Mouse (Mus musculus) thymus, adult 18-20 months (tissue): Measurements from ENCODE around the gene Trmo.

Source experiments
- DNase-seq, 2 experiments: peaks; one replicate each; pipeline ENCODE4 v3.0.0; 2022; ENCODE audit warnings: mixed read lengths in 2 of 2

Trmo gene

DNA sequence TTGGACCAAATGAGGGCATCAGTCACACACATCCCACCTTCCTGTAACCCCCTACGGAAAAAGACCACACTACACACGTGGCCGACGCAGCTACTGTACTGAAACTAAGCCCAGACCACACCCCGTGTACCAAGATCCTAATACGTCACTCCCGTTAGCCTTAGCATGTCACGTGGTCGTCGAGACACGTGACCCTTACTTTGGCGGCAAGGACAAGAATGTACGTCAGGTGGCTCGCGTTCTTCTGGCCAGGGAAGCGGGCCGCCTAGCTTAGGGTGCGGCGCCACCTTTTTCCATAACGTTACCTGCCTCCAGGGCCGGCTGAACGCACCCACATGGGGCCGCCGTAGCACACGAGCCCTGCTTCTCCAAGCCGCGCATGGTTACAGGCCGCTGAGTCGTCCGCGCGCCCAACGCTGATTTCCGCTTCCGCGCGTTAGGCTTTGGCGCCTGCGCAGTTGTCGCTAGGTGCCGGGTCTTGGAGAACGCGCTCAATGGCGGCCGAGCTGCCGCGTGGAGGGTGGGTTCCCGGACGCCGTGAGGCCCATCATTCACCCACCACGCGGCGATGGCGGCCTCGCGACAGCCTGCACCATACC is at the start of gene Trmo:
Trmo (minus strand) TSS at position 425 of the 599 bp plus-strand sequence.
- DNase-seq = peak; percentile 85 to 92

DNA sequence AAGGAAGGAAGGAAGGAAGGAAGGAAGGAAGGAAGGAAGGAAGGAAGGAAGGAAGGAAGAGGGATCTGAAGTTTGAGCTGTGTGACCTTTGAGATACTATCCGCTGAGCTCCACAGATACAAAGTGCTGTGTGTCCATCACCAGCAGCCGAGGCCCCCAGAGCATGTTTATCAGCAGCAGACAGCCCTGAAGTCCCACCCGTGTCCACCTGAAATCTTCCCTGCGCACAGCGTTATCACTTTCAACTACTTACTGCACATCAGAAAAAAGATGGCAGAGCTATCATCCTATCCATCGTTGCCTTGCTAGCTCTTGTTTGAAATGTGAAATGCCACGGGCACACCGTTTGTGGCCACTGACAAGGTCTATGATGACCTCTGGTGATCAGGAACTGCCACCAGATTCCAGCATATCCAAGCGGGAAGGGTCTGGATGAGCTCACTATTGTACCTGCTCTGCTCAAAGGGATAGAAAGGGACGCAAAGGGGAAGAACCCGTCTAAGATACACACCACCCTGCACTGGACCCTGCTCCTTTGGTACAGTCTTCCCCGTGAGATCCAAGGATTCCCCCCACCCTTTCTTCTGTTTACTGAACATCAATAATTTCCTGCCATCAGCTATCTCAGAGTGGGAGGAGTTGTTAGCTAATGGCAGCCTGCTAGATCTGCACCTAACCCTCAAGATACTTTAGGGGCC is 43.3 kb upstream of the Trmo start:
- DNase-seq = no peak

DNA sequence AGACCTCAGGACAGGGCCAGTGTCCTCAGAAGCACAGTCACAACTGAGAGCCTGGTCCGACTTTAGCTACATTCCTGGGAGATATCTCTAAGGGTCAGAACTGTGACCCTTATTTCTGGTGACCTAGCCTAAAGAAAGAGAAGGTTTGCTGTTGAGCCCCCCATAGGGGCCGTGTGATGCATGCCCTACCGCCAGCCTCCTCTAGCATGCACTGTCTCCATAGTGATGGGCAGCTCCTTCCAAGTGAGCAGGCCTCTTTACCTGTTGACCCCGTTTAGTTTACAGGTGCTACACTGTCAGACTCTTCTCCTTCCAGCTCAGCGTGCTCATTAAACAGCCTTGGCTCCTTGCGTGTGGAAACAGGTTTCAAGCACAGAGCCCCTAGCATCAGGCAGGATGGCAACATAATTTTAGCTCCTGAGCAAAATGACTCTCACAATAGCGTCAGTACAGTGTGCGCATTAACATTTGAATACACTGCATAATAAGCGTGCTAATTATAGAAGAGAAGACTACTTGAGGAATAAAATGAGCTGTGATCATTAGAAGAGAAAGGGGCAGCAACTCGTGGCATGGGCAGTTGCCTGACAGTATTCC is 39.8 kb upstream of the Trmo start:
- DNase-seq = no peak

DNA sequence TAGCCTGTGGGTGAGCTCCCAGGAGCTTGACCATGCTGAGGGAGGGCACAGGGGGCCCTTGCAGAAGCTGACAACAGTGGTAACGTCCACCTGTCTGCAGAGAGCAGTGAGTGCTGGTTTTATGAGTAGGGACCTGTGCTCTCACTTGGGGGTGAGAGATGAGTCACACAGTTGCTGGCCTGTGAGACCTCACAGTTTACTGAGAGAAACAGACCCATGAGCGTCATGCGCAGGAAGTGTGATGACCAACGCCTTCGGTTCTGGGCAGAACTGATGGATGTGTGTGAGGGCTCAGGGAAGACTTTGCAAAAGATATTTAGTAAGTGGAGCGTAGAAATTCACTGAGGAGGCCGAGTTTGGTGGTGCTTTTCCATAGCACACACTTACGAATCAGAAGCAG is 33.4 kb upstream of the Trmo start:
- no peak for DNase-seq

DNA sequence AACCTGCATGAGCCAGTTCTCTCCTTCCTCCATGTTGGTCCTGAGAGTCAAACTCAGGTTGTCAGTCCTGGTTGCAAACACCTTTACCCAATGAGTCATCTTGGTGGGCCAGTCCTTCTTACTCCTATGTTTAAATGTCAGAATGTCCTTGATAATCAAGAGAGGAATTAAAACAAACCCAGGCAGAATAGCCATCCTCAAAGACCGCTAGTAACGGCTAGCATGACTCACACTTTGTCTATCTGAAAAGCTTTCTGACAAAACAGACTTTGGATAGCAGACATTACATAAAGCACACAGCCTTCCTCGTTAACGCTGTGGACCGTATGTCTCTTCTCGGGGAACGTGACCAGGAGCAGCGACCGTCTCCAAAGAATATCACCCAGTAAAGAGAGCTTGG is 29.6 kb upstream of the Trmo start:
- no peak for DNase-seq

DNA sequence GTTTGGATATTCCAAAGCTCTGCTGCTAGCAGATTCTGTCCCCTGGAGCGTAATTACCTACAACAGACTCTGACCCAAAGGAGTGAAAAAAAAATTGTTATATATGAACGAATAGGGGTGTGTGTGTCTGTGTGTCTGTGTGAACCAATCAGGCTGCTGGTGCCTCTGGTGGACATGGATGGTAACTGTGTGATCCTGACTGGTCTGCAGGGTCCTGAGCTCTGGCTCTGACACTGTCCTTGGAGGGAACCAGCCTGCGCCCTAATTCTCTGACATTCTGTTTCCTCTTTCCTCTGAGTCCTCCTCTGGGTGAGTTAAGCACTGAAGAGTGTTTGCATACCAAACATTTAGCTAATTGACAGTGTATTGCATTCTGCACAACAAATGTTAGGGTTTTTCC is 28.3 kb upstream of the Trmo start:
- no peak for DNase-seq

DNA sequence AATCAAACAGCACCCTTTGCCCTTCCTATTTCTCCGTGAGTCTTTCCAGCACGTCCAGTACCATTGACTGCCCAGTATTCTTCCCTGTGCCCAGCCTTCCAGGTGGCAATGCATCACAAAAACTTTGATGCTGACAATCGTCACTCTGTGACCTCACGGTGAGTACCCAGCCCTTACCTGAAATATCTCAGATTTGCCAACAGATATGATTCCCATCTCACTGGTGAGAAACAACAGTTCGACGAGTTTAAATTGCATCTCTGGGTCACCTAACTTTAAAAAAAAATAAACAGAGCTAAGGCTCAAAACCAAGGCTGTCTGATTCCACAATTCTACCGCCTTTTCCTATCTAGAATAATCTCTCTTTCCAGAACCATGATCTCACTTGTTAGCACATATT is 24.2 kb upstream of the Trmo start, which contains the start of gene Hemgn:
Hemgn (minus strand) TSS at position 101 of the 400 bp plus-strand sequence.
- DNase-seq = no peak

DNA sequence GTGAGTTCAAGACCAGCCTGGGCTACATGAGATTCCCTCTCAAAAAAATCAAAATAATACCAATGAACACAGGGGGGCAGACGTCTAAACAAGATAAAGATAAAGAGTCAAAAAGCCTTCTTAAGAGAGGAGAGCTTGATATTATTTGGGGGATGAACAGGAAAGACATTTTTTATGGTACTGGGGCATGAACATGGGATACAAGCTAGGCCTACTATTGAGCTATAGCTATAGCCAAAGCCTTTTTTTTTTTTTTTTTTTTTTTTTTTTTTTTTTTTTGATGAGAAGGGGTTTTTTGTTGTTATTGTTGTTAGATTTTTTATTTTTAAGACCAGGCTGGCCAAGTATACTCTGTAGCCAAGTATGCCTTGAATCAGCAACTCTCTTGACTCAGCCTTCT is 22.9 kb upstream of the Trmo start:
- no peak for DNase-seq

DNA sequence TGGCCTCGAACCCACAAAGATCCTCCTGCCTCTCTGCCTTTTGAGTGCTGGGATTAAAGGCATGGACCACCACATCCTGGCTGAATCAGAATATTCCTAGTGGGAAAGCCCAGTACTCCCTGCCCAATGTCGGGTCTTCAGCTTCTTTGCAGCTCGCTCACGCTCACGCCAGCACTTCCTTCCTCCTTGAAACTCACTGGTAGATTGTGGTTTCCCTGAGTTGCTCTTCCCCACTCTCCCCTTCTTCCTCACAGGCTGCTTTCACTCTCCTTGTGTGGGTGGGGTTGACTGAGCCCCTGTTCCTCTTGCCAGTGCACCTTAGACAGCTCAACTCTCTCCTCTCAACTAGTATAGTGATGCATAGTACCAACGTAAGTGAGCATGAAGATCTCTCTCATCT is 22.3 kb upstream of the Trmo start:
- DNase-seq = peak; percentile 24 to 67

DNA sequence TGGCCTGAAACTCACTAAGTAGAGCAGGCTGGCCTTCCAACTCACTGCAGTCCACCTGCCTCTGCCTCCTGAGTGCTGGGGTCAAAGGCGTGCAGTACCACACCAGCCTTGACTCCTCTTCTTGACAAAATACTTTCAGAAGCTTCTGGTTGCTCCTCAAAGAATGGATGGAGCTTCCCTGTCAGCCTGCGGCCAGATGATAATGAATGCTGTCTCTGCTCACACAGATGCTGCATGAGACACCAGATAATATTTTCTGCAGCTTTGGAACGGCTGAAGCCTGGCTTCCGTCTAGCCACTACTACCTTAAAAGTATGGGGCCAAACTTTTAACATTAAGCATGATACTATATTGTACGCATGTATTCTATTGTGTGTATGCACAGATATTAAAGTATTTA is 21.4 kb upstream of the Trmo start:
- DNase-seq = no peak

DNA sequence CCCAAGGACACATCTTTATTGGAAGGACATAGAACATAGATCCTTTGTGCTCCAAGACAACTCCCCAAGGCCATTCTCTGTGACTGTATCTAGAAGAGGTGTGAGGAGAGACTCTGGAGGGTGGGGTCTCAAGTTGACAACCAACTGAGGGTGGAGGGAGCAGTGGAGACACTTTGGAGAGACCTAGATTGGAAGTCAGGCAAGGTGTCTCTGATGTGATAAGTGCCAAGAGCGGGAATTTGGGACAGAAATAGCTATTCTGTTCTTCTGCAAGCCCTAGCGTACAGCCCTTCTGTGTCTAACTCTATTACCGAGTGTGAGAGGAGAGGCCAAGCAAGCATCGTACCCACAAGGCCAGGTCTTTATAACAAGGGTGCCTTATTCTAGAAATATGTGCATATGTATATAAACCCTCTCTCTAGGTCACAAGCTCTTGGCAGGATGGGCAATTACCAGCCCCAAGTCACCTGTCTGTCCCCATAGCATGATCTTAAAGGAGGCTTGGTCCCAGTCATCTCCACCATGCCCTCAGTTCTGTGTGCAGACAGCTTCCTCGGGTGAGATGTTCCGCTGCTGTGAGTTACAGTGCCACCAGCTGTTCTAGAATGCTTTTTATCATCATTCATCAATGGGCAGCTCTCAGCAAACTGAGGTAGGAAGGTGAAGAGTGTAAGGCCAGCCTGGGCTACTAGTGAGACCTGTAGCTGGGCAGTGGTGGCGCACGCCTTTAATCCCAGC is 17.9 kb upstream of the Trmo start:
- no peak for DNase-seq

DNA sequence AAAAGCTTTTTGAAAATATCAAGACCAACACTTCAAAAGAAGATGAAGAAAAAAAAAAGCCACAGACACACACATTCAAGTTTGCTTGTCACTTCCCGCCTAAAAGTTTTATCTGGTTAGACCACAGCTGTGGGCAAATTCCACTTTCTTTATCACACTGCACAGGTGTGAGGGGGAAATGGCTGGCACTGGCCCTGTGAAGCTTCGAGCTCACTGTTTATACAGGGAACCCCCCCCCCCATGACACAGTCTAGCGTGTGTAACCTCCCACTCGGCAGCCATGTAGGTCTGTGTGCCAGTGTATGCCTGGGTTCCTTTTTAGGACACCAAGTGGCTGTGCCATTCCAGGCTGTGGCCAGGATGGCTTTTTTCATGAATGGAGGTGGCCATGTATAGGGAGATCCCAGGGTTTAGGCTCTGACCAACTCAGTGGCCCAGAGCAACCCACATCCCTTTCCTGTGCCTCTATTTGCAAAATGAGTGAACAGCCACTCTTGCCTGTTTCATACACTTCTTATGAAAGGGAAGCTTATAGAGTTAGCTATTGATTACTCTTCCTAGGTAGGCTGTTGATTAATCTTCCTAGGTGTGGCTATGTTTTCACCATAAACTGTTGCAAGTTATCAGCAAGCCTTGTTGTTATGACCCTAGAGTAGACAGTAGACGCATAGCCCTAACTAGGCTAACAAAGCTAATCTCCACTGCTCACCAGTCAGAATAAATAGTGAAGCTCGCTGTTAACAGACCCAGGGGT is 15.0 kb upstream of the Trmo start:
- DNase-seq = peak; percentile 55 to 73

DNA sequence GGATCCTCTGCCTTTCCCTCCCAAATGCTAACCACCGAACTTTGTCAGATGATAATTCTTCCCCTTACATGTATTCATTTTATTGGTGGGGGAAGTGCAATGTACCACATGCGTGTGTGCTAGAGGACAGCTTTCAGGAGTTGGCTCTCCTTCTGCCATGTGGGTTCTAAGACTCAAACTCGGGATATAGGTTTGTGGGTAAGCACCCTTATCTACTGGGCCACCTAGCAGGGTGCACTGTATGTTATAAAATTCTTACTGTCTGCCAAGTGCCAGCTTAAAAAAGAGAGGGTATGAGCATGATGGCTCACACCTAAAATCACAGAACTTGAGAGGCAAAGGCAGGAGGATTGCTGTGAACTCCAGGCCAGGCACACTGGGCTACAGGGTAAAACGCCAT is 9.6 kb upstream of the Trmo start:
- no peak for DNase-seq

DNA sequence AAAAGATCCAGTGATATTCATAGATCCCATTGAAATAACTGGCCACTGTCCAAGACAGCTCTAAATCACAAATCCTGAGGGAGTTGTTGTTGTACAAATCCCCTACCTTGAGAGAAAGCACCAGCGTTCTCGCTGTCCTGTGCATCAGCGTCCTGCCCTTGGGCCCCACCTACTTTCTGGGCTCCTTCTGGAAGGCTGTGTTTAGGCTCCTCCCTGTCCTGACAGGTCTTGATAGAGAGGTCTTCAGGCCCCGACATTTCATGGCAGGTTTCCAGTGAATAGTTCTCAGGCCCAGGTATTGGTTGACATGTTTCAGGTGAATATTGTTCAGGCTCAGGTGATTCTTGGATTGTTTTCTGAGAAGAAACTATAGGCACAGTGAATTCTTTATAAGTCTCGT is 6.5 kb upstream of the Trmo start:
- DNase-seq = no peak

DNA sequence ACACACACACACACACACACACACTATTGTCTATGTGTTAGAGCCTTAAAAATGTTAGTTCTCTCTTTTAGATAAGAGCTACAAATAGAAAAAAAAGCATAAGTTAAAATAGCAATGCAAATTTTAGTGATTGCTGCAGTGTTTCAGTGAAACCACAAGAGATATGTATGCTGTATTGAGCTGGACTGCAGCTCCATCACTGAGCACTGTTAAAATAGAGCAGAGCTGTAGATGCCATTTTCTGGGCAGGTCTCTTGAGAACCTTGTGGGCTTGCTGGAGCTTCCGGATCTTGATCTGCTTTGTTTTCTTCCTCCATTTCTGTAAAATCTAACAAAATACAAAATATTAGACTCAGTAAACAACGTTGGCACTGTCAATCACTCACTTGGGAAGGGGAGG is 5.2 kb upstream of the Trmo start:
- DNase-seq = no peak

DNA sequence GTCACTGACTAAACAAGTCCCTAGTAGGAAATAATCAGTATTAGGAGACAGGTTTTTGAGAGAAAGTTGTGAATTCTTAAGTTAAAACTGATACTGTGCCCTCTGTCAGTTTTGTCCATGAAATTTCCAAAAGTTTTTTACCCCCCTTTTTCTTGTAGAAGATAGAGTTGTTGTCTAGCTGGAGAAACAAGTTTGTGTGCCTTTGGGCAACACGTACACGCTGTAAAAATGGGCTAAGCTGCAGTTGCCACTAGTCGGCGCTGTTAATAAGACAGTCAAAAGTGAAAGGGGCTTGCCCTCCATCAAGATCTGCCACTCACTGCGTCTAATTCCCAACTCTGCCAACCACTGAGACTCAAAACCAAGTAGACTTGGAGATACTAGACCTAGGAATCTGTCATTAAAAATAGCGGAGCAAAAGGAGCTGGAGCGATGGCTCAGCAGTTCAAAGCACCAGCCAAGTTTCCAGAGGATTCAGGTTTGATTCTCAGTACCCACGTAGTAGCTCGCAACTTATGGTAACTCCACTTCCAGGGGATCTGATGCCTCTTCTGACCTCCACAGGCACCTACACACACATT is 1.2 kb upstream of the Trmo start:
- DNase-seq = peak; percentile 61 to 80

DNA sequence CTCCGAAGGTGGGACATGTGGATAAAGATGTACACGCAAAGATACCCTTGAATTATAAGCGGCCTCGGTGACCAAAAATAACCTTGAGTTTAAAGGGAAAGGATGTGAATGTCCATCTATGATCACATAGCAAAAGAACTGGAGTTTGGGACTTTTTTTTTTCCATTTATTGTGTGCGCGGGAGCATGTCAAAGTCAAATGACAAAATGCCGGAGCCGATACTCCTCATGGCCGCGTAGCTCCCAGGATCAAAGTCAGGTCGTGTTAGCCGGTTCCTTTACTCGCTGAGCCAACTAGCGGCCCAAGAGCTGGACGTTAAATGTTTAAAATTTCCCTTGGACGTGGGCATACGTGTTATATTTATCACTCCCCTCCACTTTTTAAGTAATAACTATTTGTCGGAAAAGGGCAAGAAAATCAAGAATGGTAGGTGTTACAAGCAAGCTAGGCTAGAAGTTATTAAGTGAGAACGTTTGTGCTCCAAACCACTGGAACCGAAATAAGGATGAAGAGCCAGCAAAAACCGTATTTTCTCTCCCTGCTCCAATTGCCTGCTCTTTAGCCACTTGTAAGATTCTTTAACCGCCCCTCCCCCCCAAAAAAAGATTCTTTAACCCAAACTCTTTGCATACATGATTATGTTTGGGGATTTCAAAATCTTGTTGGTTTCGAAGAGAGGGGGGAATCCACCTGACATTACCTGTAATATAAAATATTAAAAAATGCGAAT is 540 bp upstream of the Trmo start:
- DNase-seq = peak in 1 of 2 experiments; percentile 39

DNA sequence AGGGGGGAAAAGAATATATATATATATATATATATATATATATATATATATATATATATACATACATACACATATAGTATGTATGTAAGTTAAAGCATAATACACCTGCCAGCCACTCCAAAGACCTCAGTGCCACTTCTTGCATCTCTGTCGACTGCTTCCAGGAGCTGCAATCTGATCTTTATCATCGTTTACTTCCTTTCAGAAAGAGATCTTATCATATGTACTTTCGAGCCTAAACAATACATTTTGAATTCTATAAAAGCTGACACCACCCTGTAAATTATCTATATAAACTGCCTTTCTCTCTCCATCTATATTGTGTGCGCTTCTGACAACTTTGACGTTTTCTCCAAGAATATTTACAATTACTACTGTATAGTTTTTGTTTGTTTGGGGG is 681 bp downstream of the Trmo start:
- DNase-seq = no peak

DNA sequence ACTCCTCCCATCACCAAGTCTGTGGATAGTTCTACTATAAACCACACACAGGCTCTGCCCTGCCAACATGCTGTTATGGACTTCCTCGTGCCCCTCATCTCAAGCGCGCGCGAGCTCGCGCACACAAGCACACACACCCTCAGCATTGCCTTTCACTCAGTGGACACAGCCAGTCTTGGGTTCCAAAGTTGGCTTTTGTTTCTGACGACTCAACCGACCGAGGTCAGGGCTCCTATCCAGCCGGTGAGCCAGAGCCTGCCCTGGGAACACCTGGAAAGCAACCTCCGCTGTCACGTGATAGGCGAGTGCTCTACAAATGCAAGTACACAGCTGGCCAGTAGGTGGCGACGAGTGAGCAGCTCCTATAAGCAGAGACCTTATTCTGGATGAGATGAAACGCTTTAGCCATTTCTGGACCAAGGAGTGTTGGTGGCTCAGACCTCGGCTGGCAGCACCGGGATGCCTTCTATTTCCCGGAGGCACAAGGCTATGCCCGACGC is 14.3 kb downstream of the Trmo start:
- DNase-seq = peak; percentile 54 to 64

DNA sequence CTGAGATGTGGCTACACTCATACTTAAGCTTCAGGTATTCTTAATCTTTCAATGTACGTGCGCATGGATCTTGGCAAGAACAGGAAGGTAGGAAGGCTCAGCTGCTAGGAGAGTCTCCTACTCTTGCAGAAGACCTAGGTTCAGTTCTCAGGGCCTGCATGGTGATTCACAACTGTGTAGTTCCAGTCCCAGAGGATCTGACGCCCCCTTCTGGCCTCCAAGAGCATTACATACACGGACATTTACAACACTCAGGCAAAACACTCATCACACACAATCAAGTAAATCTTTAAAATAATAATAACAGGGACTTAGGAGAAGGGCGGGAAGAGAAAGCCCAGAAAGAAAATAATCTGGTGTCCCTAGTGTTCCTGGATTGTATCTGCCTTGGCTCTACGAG is 14.8 kb downstream of the Trmo start:
- no peak for DNase-seq

DNA sequence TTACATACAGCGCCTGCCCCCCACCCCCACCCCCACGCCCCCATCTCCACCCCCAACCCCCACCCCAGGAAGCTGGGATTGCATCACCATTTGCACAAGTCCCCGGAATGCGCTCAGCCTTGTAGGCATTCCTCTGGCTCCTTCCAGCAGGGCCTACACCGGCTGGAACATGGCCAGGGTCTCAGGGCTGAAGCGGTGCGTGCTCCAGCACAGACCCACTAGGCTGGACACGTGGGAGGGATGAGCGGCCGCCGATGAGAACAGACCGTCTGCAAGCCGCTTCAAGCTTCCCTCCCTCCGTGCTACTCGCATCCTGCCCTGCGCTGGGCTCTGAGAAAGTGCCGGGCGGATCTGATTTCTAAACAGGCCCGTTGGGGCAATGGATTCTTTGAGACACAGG is 18.2 kb downstream of the Trmo start:
- no peak for DNase-seq

DNA sequence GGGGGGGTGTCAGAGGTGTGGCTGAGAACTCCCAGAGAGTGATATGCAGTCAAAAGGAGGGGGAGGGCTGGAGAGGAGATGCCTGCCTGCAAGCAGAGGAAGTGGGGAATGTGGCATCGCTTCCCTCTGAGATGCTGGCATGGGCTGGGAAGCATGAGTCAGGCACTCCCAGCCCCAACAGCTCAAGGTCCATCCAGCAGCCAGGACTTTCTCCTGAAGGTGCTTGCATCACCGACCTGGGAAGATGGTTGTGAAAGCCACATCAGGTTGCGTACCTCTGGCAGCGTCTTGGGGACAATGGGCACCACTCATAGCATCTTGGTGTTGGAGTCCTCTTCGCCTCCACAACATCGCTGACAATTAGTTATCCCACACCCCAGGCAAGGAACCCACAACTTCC is 18.8 kb downstream of the Trmo start:
- DNase-seq = no peak
